Mouse (Mus musculus): ENCODE results near the gene Plxnd1. TPM values are rescaled to one million over a fixed set of nuclear protein-coding genes. Genes with fewer than 3 reads are reported as not detected.
A peak's percentile ranks its signal among the peaks of the same experiment; 100 is the strongest.

The Plxnd1 gene
- polyA plus RNA-seq, 1 experiment from 2014 or later = 23.8 TPM

DNA sequence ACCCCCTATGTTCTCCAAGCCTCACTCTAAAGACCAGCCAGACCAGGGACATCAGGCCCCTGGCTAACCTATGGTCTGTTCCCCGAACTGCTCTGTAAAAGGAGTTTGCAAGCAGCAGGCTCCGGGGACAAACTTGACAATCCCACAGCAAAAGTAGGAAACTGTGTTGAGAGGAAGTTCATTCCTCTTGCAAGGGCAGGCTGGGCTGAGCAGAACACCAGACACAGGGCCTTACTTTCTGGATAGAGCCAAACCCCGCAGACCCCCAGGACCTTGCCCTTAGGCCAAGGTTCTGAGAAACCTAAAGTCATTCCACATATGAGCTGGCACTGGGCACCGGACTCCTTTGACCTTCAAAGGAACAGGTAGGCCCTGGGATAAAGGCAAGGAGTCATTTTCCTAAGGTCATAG lies 731 bp upstream of the Plxnd1 start:
- 59% methylated on average over 4 of the region's 4 CpGs for WGBS
- H3K4me2 ChIP-seq (ENCODE audit: low read depth) = no peak overlapping the region
- DNase-seq (ENCODE audit: low spot score) (no peak), ATAC-seq (ENCODE audit: insufficient read depth, low FRiP score, low TSS enrichment) (no peak)
- H3K36me3 ChIP-seq (ENCODE audit: control insufficient read depth, insufficient read depth, low read length) = no peaks in the 10 kb centered on the region
- H3K4me3 ChIP-seq (ENCODE audit: low read depth, low read length) = no peak overlapping the region
- H3K9ac ChIP-seq (ENCODE audit: low read length) = no peak overlapping the region
- no peak overlapping the region for H3K27ac ChIP-seq (ENCODE audit: low read depth, low read length)
- peaks cover 24% of the 10 kb centered on the region for H3K4me1 ChIP-seq (ENCODE audit: control insufficient read depth, insufficient read depth, low read length)
- H3K27me3 ChIP-seq (ENCODE audit: control insufficient read depth, insufficient read depth, low read length) = peaks cover 24% of the 10 kb centered on the region
- H3K9me3 ChIP-seq (ENCODE audit: control insufficient read depth, low read length) = no peaks in the 10 kb centered on the region

GRCm38 (mm10) chr6:115994146-115994876 lies 494 bp downstream of the Plxnd1 start:
- no peak overlapping the region for H3K27ac ChIP-seq (ENCODE audit: low read depth, low read length)
- no peaks in the 10 kb centered on the region for H3K36me3 ChIP-seq (ENCODE audit: control insufficient read depth, insufficient read depth, low read length)
- WGBS = 1% methylated on average over 86 of the region's 93 CpGs
- H3K4me3 ChIP-seq (ENCODE audit: low read depth, low read length) = peak overlapping the region; percentile 56
- no peaks in the 10 kb centered on the region for H3K9me3 ChIP-seq (ENCODE audit: control insufficient read depth, low read length)
- peak overlapping the region; percentile 77 for H3K4me2 ChIP-seq (ENCODE audit: low read depth)
- peak overlapping the region; percentile 49 for H3K9ac ChIP-seq (ENCODE audit: low read length)
- no peak for DNase-seq (ENCODE audit: low spot score)
- H3K4me1 ChIP-seq (ENCODE audit: control insufficient read depth, insufficient read depth, low read length) = peaks cover 24% of the 10 kb centered on the region
- no peak for ATAC-seq (ENCODE audit: insufficient read depth, low FRiP score, low TSS enrichment)
- H3K27me3 ChIP-seq (ENCODE audit: control insufficient read depth, insufficient read depth, low read length) = peaks cover 24% of the 10 kb centered on the region

DNA sequence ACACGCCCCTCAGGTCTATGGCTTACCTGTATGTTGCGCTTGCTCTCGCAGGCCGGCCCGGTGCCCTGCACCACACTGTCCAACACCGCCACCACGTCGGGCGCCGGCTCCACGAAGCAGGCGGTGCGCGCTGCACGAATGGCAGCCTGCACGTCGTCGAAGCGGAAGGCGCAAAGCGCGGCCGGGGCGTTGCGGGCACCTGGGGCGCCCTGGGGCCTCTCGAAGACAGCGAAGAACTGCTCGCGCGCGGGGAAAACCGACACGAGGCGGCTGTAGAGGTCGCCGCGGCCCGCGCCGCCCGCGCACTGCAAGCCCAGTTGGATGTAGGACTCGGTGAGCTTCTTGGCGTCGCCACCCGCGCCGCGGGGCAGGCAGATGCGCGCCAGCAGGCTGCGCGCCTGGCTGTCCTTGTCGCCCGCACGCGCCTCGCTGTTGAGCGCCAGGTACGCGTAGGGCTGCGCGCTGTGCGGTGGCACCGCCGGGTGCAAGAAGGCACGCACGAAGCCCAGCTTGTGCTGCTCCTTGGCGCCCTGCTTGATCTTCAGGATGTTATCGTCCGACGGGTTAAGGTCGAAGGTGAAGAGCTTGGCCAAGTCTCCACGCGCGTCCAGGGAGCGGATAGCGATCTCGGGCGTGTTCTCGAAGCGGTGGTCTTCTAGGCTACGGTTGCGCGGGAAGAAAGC lies 1.2 kb downstream of the Plxnd1 start:
- H3K27ac ChIP-seq (ENCODE audit: low read depth, low read length) = 0 out of 2 replicates have a peak overlapping the region, but pooled peaks have one; percentile 23
- peaks cover 21% of the 10 kb centered on the region for H3K4me1 ChIP-seq (ENCODE audit: control insufficient read depth, insufficient read depth, low read length)
- H3K9ac ChIP-seq (ENCODE audit: low read length) = peak overlapping the region; percentile 49
- DNase-seq (ENCODE audit: low spot score) = peak; percentile 41
- no peak for ATAC-seq (ENCODE audit: insufficient read depth, low FRiP score, low TSS enrichment)
- no peaks in the 10 kb centered on the region for H3K36me3 ChIP-seq (ENCODE audit: control insufficient read depth, insufficient read depth, low read length)
- H3K4me2 ChIP-seq (ENCODE audit: low read depth) = peak overlapping the region; percentile 77
- no peaks in the 10 kb centered on the region for H3K9me3 ChIP-seq (ENCODE audit: control insufficient read depth, low read length)
- WGBS = 2% methylated on average over 86 of the region's 86 CpGs
- H3K27me3 ChIP-seq (ENCODE audit: control insufficient read depth, insufficient read depth, low read length) = peaks cover 24% of the 10 kb centered on the region
- H3K4me3 ChIP-seq (ENCODE audit: low read depth, low read length) = peak overlapping the region; percentile 56

DNA sequence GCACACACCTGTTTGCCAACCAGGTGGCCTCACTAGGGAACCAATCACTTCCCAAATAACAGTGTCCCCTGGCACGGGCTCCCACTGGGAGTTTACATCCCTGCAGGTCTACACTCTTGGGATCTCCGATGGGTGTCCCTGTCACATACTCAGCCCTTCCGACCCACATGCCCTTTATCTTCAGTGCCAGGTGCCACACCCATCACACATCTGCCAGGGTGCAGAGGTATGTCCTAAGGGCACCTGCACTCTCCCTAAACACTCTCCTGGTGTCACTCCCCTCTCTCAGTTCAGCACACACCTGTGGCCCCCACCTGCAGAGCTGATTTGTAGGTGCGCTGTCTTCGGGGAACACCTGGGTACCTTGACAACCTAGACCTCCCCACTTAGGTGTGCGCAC lies 1.8 kb downstream of the Plxnd1 start:
- Histone ChIP-seq H3K27ac (ENCODE audit: low read depth, low read length) (no peak overlapping the region), H3K4me2 (ENCODE audit: low read depth) (0 out of 2 replicates have a peak overlapping the region, but pooled peaks have one; percentile 1), H3K27me3 (ENCODE audit: control insufficient read depth, insufficient read depth, low read length) (peaks cover 24% of the 10 kb centered on the region), H3K36me3 (ENCODE audit: control insufficient read depth, insufficient read depth, low read length) (no peaks in the 10 kb centered on the region), H3K9ac (ENCODE audit: low read length) (no peak overlapping the region), H3K4me1 (ENCODE audit: control insufficient read depth, insufficient read depth, low read length) (peaks cover 20% of the 10 kb centered on the region), H3K9me3 (ENCODE audit: control insufficient read depth, low read length) (no peaks in the 10 kb centered on the region), H3K4me3 (ENCODE audit: low read depth, low read length) (peak overlapping the region; percentile 56)
- WGBS = 37% methylated on average over 6 of the region's 6 CpGs
- DNase-seq (ENCODE audit: low spot score) (no peak), ATAC-seq (ENCODE audit: insufficient read depth, low FRiP score, low TSS enrichment) (no peak)

GRCm38 (mm10) chr6:115991881-115992620 lies 2.8 kb downstream of the Plxnd1 start:
- no peaks in the 10 kb centered on the region for H3K36me3 ChIP-seq (ENCODE audit: control insufficient read depth, insufficient read depth, low read length)

DNA sequence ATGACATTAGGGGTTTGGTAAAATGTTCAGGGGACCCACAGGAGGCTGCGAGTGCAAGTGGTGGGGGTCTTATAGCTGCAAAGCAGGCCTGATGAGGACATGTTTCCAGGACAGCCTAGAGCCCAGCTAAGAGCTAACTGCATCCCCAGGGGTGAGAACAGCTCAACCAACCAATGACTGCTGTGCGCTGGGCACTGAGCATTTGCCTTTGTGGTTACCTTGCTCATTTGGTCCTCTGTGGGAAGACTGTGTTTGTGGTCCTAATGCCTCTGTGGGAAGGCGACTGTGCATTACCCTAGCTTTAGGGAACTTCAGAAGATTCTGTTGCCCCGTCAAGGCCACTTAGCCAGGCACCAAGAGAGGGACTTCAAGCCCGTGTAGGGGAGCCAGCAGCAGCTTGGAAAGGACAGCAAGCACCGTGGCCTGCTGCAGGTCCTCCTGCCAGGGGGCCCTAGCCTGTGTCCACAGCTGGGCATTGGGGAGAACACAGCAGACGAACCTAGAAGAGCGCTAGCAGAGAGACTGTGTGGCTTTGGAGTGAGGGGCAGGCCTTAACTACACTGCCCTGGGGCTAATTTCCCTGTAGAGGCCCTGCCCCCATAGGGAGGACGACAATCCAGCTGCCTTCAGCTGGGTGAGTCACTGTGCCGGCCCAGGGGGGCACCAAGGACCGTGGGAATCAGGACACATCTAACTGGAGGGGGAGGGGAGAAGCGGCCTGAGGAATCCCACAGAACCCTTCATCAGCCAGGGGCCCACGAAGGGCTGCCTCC lies 3.5 kb downstream of the Plxnd1 start:
- Histone ChIP-seq H3K27ac (ENCODE audit: low read depth, low read length) (no peak overlapping the region), H3K9ac (ENCODE audit: low read length) (peak overlapping the region; percentile 1; the same call in 1 of the 2 replicates), H3K36me3 (ENCODE audit: control insufficient read depth, insufficient read depth, low read length) (no peaks in the 10 kb centered on the region), H3K9me3 (ENCODE audit: control insufficient read depth, low read length) (no peaks in the 10 kb centered on the region), H3K4me1 (ENCODE audit: control insufficient read depth, insufficient read depth, low read length) (peaks cover 32% of the 10 kb centered on the region), H3K4me3 (ENCODE audit: low read depth, low read length) (peak overlapping the region; percentile 16; the same call in 1 of the 2 replicates), H3K27me3 (ENCODE audit: control insufficient read depth, insufficient read depth, low read length) (peaks cover 24% of the 10 kb centered on the region), H3K4me2 (ENCODE audit: low read depth) (no peak overlapping the region)
- DNase-seq (ENCODE audit: low spot score) (no peak), ATAC-seq (ENCODE audit: insufficient read depth, low FRiP score, low TSS enrichment) (no peak)
- WGBS = 25% methylated on average over 13 of the region's 13 CpGs

More at GRCm38 (mm10) chr6:115991881-115992620, 2.8 kb downstream of the Plxnd1 start:
- no peak for ATAC-seq (ENCODE audit: insufficient read depth, low FRiP score, low TSS enrichment)
- no peaks in the 10 kb centered on the region for H3K9me3 ChIP-seq (ENCODE audit: control insufficient read depth, low read length)
- peak overlapping the region; percentile 16; the same call in 1 of the 2 replicates for H3K4me3 ChIP-seq (ENCODE audit: low read depth, low read length)
- no peak overlapping the region; the same call in 1 of the 2 replicates for H3K4me2 ChIP-seq (ENCODE audit: low read depth)
- H3K27ac ChIP-seq (ENCODE audit: low read depth, low read length) = no peak overlapping the region
- H3K4me1 ChIP-seq (ENCODE audit: control insufficient read depth, insufficient read depth, low read length) = peaks cover 25% of the 10 kb centered on the region
- DNase-seq (ENCODE audit: low spot score) = no peak
- peaks cover 24% of the 10 kb centered on the region for H3K27me3 ChIP-seq (ENCODE audit: control insufficient read depth, insufficient read depth, low read length)
- 26% methylated on average over 10 of the region's 10 CpGs for WGBS
- peak overlapping the region; percentile 1; the same call in 1 of the 2 replicates for H3K9ac ChIP-seq (ENCODE audit: low read length)

GRCm38 (mm10) chr6:115990479-115990878 lies 4.3 kb downstream of the Plxnd1 start:
- ATAC-seq (ENCODE audit: insufficient read depth, low FRiP score, low TSS enrichment) (no peak), DNase-seq (ENCODE audit: low spot score) (no peak)
- H3K4me2 ChIP-seq (ENCODE audit: low read depth) = peak overlapping the region; percentile 9; the same call in 1 of the 2 replicates
- 82% methylated on average over 9 of the region's 9 CpGs for WGBS
- H3K36me3 ChIP-seq (ENCODE audit: control insufficient read depth, insufficient read depth, low read length) = no peaks in the 10 kb centered on the region
- peaks cover 24% of the 10 kb centered on the region for H3K27me3 ChIP-seq (ENCODE audit: control insufficient read depth, insufficient read depth, low read length)
- no peak overlapping the region for H3K27ac ChIP-seq (ENCODE audit: low read depth, low read length)
- peaks cover 34% of the 10 kb centered on the region for H3K4me1 ChIP-seq (ENCODE audit: control insufficient read depth, insufficient read depth, low read length)
- H3K9me3 ChIP-seq (ENCODE audit: control insufficient read depth, low read length) = no peaks in the 10 kb centered on the region
- no peak overlapping the region for H3K4me3 ChIP-seq (ENCODE audit: low read depth, low read length)
- H3K9ac ChIP-seq (ENCODE audit: low read length) = no peak overlapping the region

DNA sequence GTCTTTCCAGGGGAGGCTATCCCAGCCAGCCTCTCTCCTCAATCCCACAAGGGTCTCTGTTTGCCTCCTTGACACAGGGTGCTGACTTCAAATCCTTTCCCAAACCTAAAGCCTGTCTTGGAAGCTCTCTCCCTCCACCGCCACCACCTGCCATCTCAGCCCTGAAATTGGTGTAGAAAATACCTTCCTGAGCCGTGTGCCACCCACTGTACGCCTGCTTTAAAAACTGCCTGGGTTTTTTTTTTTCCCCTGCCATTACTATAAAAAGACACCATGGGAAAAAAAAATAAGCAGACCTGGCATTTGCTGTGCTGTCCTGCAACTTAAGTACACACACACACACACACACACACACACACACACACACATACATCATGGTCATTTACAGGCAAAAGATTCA lies 4.7 kb downstream of the Plxnd1 start:
- Histone ChIP-seq H3K4me1 (ENCODE audit: control insufficient read depth, insufficient read depth, low read length) (peaks cover 35% of the 10 kb centered on the region), H3K4me2 (ENCODE audit: low read depth) (peak overlapping the region; percentile 12; the same call in 1 of the 2 replicates), H3K9me3 (ENCODE audit: control insufficient read depth, low read length) (no peaks in the 10 kb centered on the region), H3K27me3 (ENCODE audit: control insufficient read depth, insufficient read depth, low read length) (peaks cover 24% of the 10 kb centered on the region), H3K27ac (ENCODE audit: low read depth, low read length) (no peak overlapping the region), H3K4me3 (ENCODE audit: low read depth, low read length) (no peak overlapping the region), H3K36me3 (ENCODE audit: control insufficient read depth, insufficient read depth, low read length) (no peaks in the 10 kb centered on the region), H3K9ac (ENCODE audit: low read length) (no peak overlapping the region)
- DNase-seq (ENCODE audit: low spot score) (no peak), ATAC-seq (ENCODE audit: insufficient read depth, low FRiP score, low TSS enrichment) (no peak)
- 86% methylated on average over 3 of the region's 3 CpGs for WGBS

Data from neural tube, embryonic 11.5 days (tissue).